Mouse (Mus musculus) cortical plate, adult 2 months (tissue): Measurements from ENCODE around the gene Tmem165.

Experiments
- CTCF ChIP-seq: fragments of 200-500 bp; IDR thresholded peaks from 2 replicates; pipeline ENCODE4 v1.5.1; 2011; ENCODE audit warnings: mild to moderate bottlenecking, control low read depth, low read length; ENCODE audit not compliant: insufficient read depth; ENCODE audit errors: extremely low read depth
- POLR2A ChIP-seq: fragments of 200-500 bp; IDR thresholded peaks from 2 replicates; pipeline ENCODE4 v1.6.1; 2011; ENCODE audit warnings: mild to moderate bottlenecking, low read length, control low read depth; ENCODE audit not compliant: insufficient read depth; ENCODE audit errors: extremely low read depth

GRCm38 (mm10) chr5:76138512-76138911 lies 45.2 kb upstream of the Tmem165 start:
- TF ChIP-seq CTCF (no peak), POLR2A (no peak)
